Mouse (Mus musculus): ENCODE measurements at regions not wholly inside any gene's neighbourhood (a gene's known extent, or its start where the extent isn't known, plus 50 kb on each side); places are given as distances from the start of the nearest gene placed in this dataset.

GRCm38 (mm10) chr10:125861734-125862133 lies 104.2 kb upstream of the Lrig3 start:
- no peak for DNase-seq (ENCODE audit: low spot score in 2 of 2)

- DNase-seq (ENCODE audit: low spot score in 2 of 2): no peak
Observed at GRCm38 (mm10) chr10:125866346-125866745, 99.6 kb upstream of the Lrig3 start.

GRCm38 (mm10) chr10:125884563-125884962 lies 81.4 kb upstream of the Lrig3 start:
- no peak for DNase-seq (ENCODE audit: low spot score in 2 of 2)

GRCm38 (mm10) chr10:125885796-125886195 lies 80.2 kb upstream of the Lrig3 start:
- no peak for DNase-seq (ENCODE audit: low spot score in 2 of 2)

- no peak for DNase-seq (ENCODE audit: low spot score in 2 of 2)
Observed at GRCm38 (mm10) chr10:125892122-125892521, 73.8 kb upstream of the Lrig3 start.

- no peak for DNase-seq (ENCODE audit: low spot score in 2 of 2)
Observed at GRCm38 (mm10) chr10:125895744-125896482, 70.1 kb upstream of the Lrig3 start.

- no peak for DNase-seq (ENCODE audit: low spot score in 2 of 2)
Observed at GRCm38 (mm10) chr10:125896646-125897045, 69.3 kb upstream of the Lrig3 start.

GRCm38 (mm10) chr10:125899504-125899903 lies 66.5 kb upstream of the Lrig3 start:
- DNase-seq (ENCODE audit: low spot score in 2 of 2): no peak

GRCm38 (mm10) chr10:125900562-125900961 lies 65.4 kb upstream of the Lrig3 start:
- DNase-seq (ENCODE audit: low spot score in 2 of 2): no peak

- DNase-seq (ENCODE audit: low spot score in 2 of 2): no peak
Observed at GRCm38 (mm10) chr10:125902668-125903067, 63.3 kb upstream of the Lrig3 start.

- no peak for DNase-seq (ENCODE audit: low spot score in 2 of 2)
Observed at GRCm38 (mm10) chr10:125912207-125912606, 53.8 kb upstream of the Lrig3 start.
